Mouse (Mus musculus): Measurements from ENCODE around the gene Aldh3a2. TPM values are rescaled to one million over a fixed set of nuclear protein-coding genes. Genes with fewer than 3 reads are reported as not detected.
"Not testable (repeated sequence)": the region's sequence is repeated elsewhere in the genome, so short reads cannot be mapped to it uniquely, and the experiment has no call there.

Aldh3a2 gene
- polyA plus RNA-seq, 1 experiment from 2014 or later = 35.4 TPM

- Histone ChIP-seq H3K27me3 (no peaks in the 10 kb centered on the region), H3K4me1 (replicated peaks) (peaks cover 7% of the 10 kb centered on the region; the same call in 1 of the 2 replicates), H3K4me2 (no peak overlapping the region), H3K9ac (no peak overlapping the region), H3K4me3 (no peak overlapping the region), H3K27ac (replicated peaks) (peak overlapping the region; percentile 51; the same call in 1 of the 2 replicates), H3K36me3 (no peaks in the 10 kb centered on the region), H3K9me3 (no peaks in the 10 kb centered on the region)
- 74% methylated on average over 3 of the region's 3 CpGs for WGBS
- no peak for ATAC-seq (ENCODE audit: low FRiP score, low read depth)
These were observed 86.9 kb downstream of the Aldh3a2 start for GRCm38 (mm10) chr11:61180361-61180760.

DNA sequence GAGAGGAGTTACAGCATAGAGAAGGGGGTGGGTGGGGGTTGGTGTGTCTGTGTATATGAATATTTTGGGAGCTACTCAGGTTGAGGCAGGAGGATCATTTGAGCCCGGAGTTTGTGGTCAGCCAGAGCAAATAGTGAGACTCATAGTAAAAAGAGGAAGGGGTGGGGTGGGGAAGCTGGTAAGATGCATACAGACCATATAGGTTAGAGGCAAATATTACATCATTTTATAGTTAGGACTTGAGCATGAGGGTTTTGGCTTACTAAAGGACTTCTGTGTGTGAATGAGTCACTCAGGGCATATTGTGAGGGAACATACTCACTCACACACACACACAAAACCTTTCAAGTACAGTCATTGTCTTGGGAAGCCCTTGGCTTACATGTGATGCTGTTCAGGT, 90.9 kb downstream of the Aldh3a2 start:
- no peak overlapping the region for H3K4me3 ChIP-seq
- no peaks in the 10 kb centered on the region for H3K9me3 ChIP-seq
- peak overlapping the region; percentile 50 for H3K4me2 ChIP-seq
- no peak overlapping the region for H3K9ac ChIP-seq
- H3K27ac ChIP-seq (replicated peaks) = peak overlapping the region; percentile 98
- H3K4me1 ChIP-seq (replicated peaks) = peaks cover 30% of the 10 kb centered on the region
- WGBS = 88% methylated on average over 1 of the region's 1 CpGs
- H3K27me3 ChIP-seq = no peaks in the 10 kb centered on the region
- no peaks in the 10 kb centered on the region for H3K36me3 ChIP-seq
- no peak for ATAC-seq (ENCODE audit: low FRiP score, low read depth)

DNA sequence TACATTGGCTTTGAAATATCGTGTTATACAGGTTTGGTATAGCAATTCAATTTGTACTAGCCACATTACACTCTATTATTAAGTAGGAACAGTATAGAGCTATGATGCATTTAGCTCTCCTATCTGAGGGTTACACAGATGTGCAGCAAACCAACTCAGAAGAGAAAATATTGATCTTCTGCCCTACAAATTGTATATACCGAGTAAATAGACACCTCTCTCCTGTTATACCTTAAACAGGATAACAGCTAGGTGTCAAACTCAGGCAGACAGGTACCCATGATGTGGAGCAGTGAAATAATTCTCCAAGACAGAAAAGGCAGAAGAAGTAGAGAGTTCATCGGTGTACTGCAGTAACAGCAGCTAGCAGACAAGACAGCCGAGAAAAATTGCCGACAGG, 91.5 kb downstream of the Aldh3a2 start:
- no peak overlapping the region for H3K4me3 ChIP-seq
- H3K36me3 ChIP-seq = no peaks in the 10 kb centered on the region
- WGBS = 57% methylated on average over 5 of the region's 5 CpGs
- peak overlapping the region; percentile 98 for H3K27ac ChIP-seq (replicated peaks)
- peaks cover 36% of the 10 kb centered on the region for H3K4me1 ChIP-seq (replicated peaks)
- ATAC-seq (ENCODE audit: low FRiP score, low read depth) = no peak
- no peaks in the 10 kb centered on the region for H3K27me3 ChIP-seq
- peak overlapping the region; percentile 50 for H3K4me2 ChIP-seq
- no peak overlapping the region for H3K9ac ChIP-seq
- no peaks in the 10 kb centered on the region for H3K9me3 ChIP-seq

- peak within 1 kb of the TSS; percentile 87 for H3K4me3 ChIP-seq
- peak within 1 kb of the TSS; percentile 71 for H3K4me2 ChIP-seq
- H3K36me3 ChIP-seq = no peaks in the 10 kb centered on the region
- no peaks in the 10 kb centered on the region for H3K27me3 ChIP-seq
- no peaks in the 10 kb centered on the region for H3K9me3 ChIP-seq
- peak within 1 kb of the TSS; percentile 98 for H3K27ac ChIP-seq (replicated peaks)
- H3K4me1 ChIP-seq (replicated peaks) = peaks cover 43% of the 10 kb centered on the region
- WGBS = under 1% methylated on average over 63 of the region's 69 CpGs
- peak within 1 kb of the TSS; percentile 99 for H3K9ac ChIP-seq
- ATAC-seq (ENCODE audit: low FRiP score, low read depth) = peak; percentile 98
These were observed 92.2 kb downstream of the Aldh3a2 start, which contains the start of gene Usp22 for GRCm38 (mm10) chr11:61174821-61175658. Gene Usp22 (minus strand): TSS chr11:61175055.

- ATAC-seq (ENCODE audit: low FRiP score, low read depth) = peak; percentile 31
- Histone ChIP-seq H3K27ac (replicated peaks) (peak overlapping the region; percentile 98), H3K4me2 (peak overlapping the region; percentile 71), H3K9me3 (no peaks in the 10 kb centered on the region), H3K4me1 (replicated peaks) (peaks cover 49% of the 10 kb centered on the region), H3K36me3 (no peaks in the 10 kb centered on the region), H3K4me3 (peak overlapping the region; percentile 87), H3K27me3 (no peaks in the 10 kb centered on the region), H3K9ac (peak overlapping the region; percentile 99)
- WGBS = 1% methylated on average over 28 of the region's 28 CpGs
These were observed 92.9 kb downstream of the Aldh3a2 start for GRCm38 (mm10) chr11:61174291-61174820.

DNA sequence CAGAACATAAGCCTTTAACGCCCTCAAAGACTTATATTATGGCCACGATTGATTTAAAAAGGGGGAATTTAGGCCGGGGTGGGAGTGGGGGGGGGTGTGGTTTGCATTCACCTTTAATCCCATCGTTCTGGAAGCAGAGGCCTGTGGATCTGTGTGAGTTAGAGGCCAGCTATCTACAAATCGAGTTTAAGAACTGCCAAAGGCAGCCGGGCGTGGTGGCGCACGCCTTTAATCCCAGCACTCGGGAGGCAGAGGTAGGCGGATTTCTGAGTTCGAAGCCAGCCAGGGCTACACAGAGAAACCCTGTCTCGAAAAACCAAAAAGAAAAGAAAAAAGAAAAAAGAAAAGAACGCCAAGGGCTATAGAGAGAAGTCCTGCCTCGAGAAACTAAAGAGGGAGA, 93.8 kb downstream of the Aldh3a2 start:
- Histone ChIP-seq H3K9ac (peak overlapping the region; percentile 99), H3K4me2 (peak overlapping the region; percentile 71), H3K4me1 (replicated peaks) (peaks cover 58% of the 10 kb centered on the region), H3K4me3 (peak overlapping the region; percentile 87)
- H3K27me3 ChIP-seq; H3K27ac ChIP-seq (replicated peaks); ATAC-seq (ENCODE audit: low FRiP score, low read depth); H3K36me3 ChIP-seq; H3K9me3 ChIP-seq: not testable (repeated sequence)
- 27% methylated on average over 15 of the region's 15 CpGs for WGBS

Other genes starting within 250 kb of the Aldh3a2 start
- gene Kcnj12, start 244.9 kb downstream of the Aldh3a2 start, polyA plus RNA-seq (2015; fragmentation: Nextera tagmentation; extraction: Ambion mirVana) = 4.9 and 5.2 TPM in 2 replicates
- gene Tnfrsf13b, start 140.7 kb downstream of the Aldh3a2 start, polyA plus RNA-seq (2015; fragmentation: Nextera tagmentation; extraction: Ambion mirVana) = 1.3 and 1.4 TPM in 2 replicates
- gene Usp22, start 92.4 kb downstream of the Aldh3a2 start, polyA plus RNA-seq (2015; fragmentation: Nextera tagmentation; extraction: Ambion mirVana) = 367 and 410 TPM in 2 replicates
- 0.17 and 0.26 TPM in 2 replicates for gene Aldh3a1, start 59.9 kb downstream of the Aldh3a2 start, polyA plus RNA-seq (2015; fragmentation: Nextera tagmentation; extraction: Ambion mirVana)
- 0.38 TPM in 1 of 2 replicates, not detected in the other for gene Slc47a2, start 75.4 kb upstream of the Aldh3a2 start, polyA plus RNA-seq (2015; fragmentation: Nextera tagmentation; extraction: Ambion mirVana)
- 0.19 and 0.63 TPM in 2 replicates for gene Slc47a1, start 110.9 kb upstream of the Aldh3a2 start, polyA plus RNA-seq (2015; fragmentation: Nextera tagmentation; extraction: Ambion mirVana)
- 28.2 and 28.9 TPM in 2 replicates for gene Rnf112, start 186.7 kb upstream of the Aldh3a2 start, polyA plus RNA-seq (2015; fragmentation: Nextera tagmentation; extraction: Ambion mirVana)
- gene Mfap4, start 218.0 kb upstream of the Aldh3a2 start, polyA plus RNA-seq (2015; fragmentation: Nextera tagmentation; extraction: Ambion mirVana) = 42.2 and 49.7 TPM in 2 replicates
- gene Mapk7, start 226.9 kb upstream of the Aldh3a2 start, polyA plus RNA-seq (2015; fragmentation: Nextera tagmentation; extraction: Ambion mirVana) = 71.1 and 74.8 TPM in 2 replicates
- gene B9d1, start 237.7 kb upstream of the Aldh3a2 start, polyA plus RNA-seq (2015; fragmentation: Nextera tagmentation; extraction: Ambion mirVana) = 31.6 and 34.9 TPM in 2 replicates

Measured in hindbrain, embryonic 15.5 days (tissue).